Mouse (Mus musculus) forebrain, embryonic 15.5 days (tissue): ENCODE results near the gene Adh1. TPM values are rescaled to one million over a fixed set of nuclear protein-coding genes. Genes with fewer than 3 reads are reported as not detected.

Experiments
- ATAC-seq: fragments of 200-750 bp; cut with Nextera tagmentation; replicated peaks from 2 replicates; pipeline ENCODE4 v1.8.0; 2017; ENCODE audit warnings: mild to moderate bottlenecking, moderate TSS enrichment, moderate library complexity
- H3K27ac ChIP-seq: fragments of 300-500 bp; sonication (generic); replicated peaks from 2 replicates; pipeline ENCODE4 v1.5.1; 2015; ENCODE audit warnings: mild to moderate bottlenecking, inconsistent platforms
- H3K27me3 ChIP-seq: fragments of 300-500 bp; sonication (generic); 2 replicates; pipeline ENCODE4 v1.6.1; 2015; ENCODE audit warnings: inconsistent platforms
- H3K36me3 ChIP-seq: fragments of 300-500 bp; sonication (generic); 2 replicates; pipeline ENCODE4 v1.6.1; 2015; ENCODE audit warnings: mild to moderate bottlenecking, inconsistent platforms
- H3K4me1 ChIP-seq: fragments of 300-500 bp; sonication (generic); 2 replicates; pipeline ENCODE4 v1.6.1; 2015; ENCODE audit warnings: inconsistent platforms
- H3K4me2 ChIP-seq: fragments of 300-500 bp; sonication (generic); replicated peaks from 2 replicates; pipeline ENCODE4 v1.6.1; 2015; ENCODE audit warnings: mild to moderate bottlenecking, inconsistent platforms
- H3K4me3 ChIP-seq: fragments of 300-500 bp; sonication (generic); 2 replicates; pipeline ENCODE4 v1.5.1; 2015; ENCODE audit warnings: mild to moderate bottlenecking, inconsistent platforms
- H3K9ac ChIP-seq: fragments of 300-500 bp; sonication (generic); replicated peaks from 2 replicates; pipeline ENCODE4 v1.6.1; 2015; ENCODE audit warnings: mild to moderate bottlenecking, inconsistent platforms
- H3K9me3 ChIP-seq: fragments of 300-500 bp; sonication (generic); 2 replicates; pipeline ENCODE4 v1.6.1; 2016; ENCODE audit warnings: inconsistent platforms
- WGBS: fragments of 180-500 bp; shearing (Covaris S2); methylation state at CpG from one replicate; pipeline ENCODE4 v1.1.7; 2015; ENCODE audit warnings: mixed read lengths; 5-methylcytosine and 5-hydroxymethylcytosine counted together
- polyA plus RNA-seq: library from polyadenylated mRNA; unstranded; fragments of >200 nt; fragmentation: Nextera tagmentation; extraction: Ambion mirVana; gene quantifications from 2 replicates; pipeline ENCODE4 v1.2.1, GENCODE M21; 2015

The Adh1 gene
- polyA plus RNA-seq, 1 experiment from 2014 or later: 0.57 TPM

GRCm38 (mm10) chr3:138334320-138334719, 73.5 kb downstream of the Adh1 start:
- 90% methylated on average over 4 of the region's 4 CpGs for WGBS
- H3K4me3 ChIP-seq: no peak overlapping the region
- no peaks in the 10 kb centered on the region for H3K9me3 ChIP-seq
- H3K9ac ChIP-seq: no peak overlapping the region
- no peaks in the 10 kb centered on the region for H3K4me1 ChIP-seq
- no peak for ATAC-seq
- no peak overlapping the region for H3K4me2 ChIP-seq
- no peak overlapping the region for H3K27ac ChIP-seq
- H3K27me3 ChIP-seq: no peaks in the 10 kb centered on the region
- no peaks in the 10 kb centered on the region for H3K36me3 ChIP-seq

- Histone ChIP-seq H3K4me3 (no peak overlapping the region), H3K9me3 (no peaks in the 10 kb centered on the region), H3K4me2 (no peak overlapping the region), H3K27me3 (no peaks in the 10 kb centered on the region), H3K4me1 (no peaks in the 10 kb centered on the region), H3K27ac (no peak overlapping the region), H3K36me3 (no peaks in the 10 kb centered on the region), H3K9ac (no peak overlapping the region)
- WGBS: 91% methylated on average over 1 of the region's 1 CpGs
- no peak for ATAC-seq
Observed at GRCm38 (mm10) chr3:138335566-138335965, 74.8 kb downstream of the Adh1 start.

GRCm38 (mm10) chr3:138336104-138336754, 75.4 kb downstream of the Adh1 start:
- Histone ChIP-seq H3K4me2 (no peak overlapping the region), H3K9me3 (no peaks in the 10 kb centered on the region), H3K27ac (no peak overlapping the region), H3K9ac (no peak overlapping the region), H3K4me3 (no peak overlapping the region), H3K36me3 (no peaks in the 10 kb centered on the region), H3K4me1 (no peaks in the 10 kb centered on the region), H3K27me3 (no peaks in the 10 kb centered on the region)
- no peak for ATAC-seq
- WGBS: 54% methylated on average over 3 of the region's 3 CpGs

Other genes with a start within 250 kb of the Adh1 start
- 0.14 and 0.22 TPM in 2 replicates for gene 1110002E22Rik, start 195.9 kb upstream of the Adh1 start, polyA plus RNA-seq
- 0.15 TPM in 1 of 2 replicates, not detected in the other for gene Gm5105, start 193.6 kb upstream of the Adh1 start, polyA plus RNA-seq
- 7.0 and 7.5 TPM in 2 replicates for gene Trmt10a, start 117.5 kb upstream of the Adh1 start, polyA plus RNA-seq
- gene Mttp, start 116.0 kb upstream of the Adh1 start, polyA plus RNA-seq: 8.6 and 8.7 TPM in 2 replicates
- gene 4930579F01Rik, start 67.2 kb upstream of the Adh1 start, polyA plus RNA-seq: not detected in 2 replicates
- gene Adh7, start 43.2 kb upstream of the Adh1 start, polyA plus RNA-seq: 0.15 and 1.1 TPM in 2 replicates
- gene Adh6a, start 52.3 kb downstream of the Adh1 start, polyA plus RNA-seq: not detected in 2 replicates
- 0.13 and 0.17 TPM in 2 replicates for gene Adh6b, start 80.8 kb downstream of the Adh1 start, polyA plus RNA-seq
- gene Adh4, start 154.5 kb downstream of the Adh1 start, polyA plus RNA-seq: not detected in 2 replicates
- gene Adh5, start 182.1 kb downstream of the Adh1 start, polyA plus RNA-seq: 257 and 268 TPM in 2 replicates
- 43.3 and 44.8 TPM in 2 replicates for gene Metap1, start 228.5 kb downstream of the Adh1 start, polyA plus RNA-seq